Mouse (Mus musculus) ovary, postnatal 36 days (tissue): ENCODE data around the gene Cdkal1.

Source experiments
- DNase-seq: peaks from one replicate; pipeline ENCODE4 v3.0.0; 2022; ENCODE audit warnings: low spot score, mixed read lengths

Gene Cdkal1

GRCm38 (mm10) chr13:29627438-29628124 is 227.9 kb downstream of the Cdkal1 start:
- peak; percentile 62 for DNase-seq

- no peak for DNase-seq
Measured at GRCm38 (mm10) chr13:29624929-29625328, 230.5 kb downstream of the Cdkal1 start.

GRCm38 (mm10) chr13:29623636-29624239 is 231.7 kb downstream of the Cdkal1 start:
- no peak for DNase-seq

- DNase-seq, result no peak
Measured at GRCm38 (mm10) chr13:29621881-29622280, 233.6 kb downstream of the Cdkal1 start.

- DNase-seq, result no peak
Measured at GRCm38 (mm10) chr13:29621363-29621762, 234.1 kb downstream of the Cdkal1 start.

GRCm38 (mm10) chr13:29620826-29621225 is 234.6 kb downstream of the Cdkal1 start:
- no peak for DNase-seq

GRCm38 (mm10) chr13:29616654-29617171 is 238.8 kb downstream of the Cdkal1 start:
- DNase-seq, result no peak

GRCm38 (mm10) chr13:29615987-29616386 is 239.5 kb downstream of the Cdkal1 start:
- no peak for DNase-seq

GRCm38 (mm10) chr13:29615081-29615480 is 240.4 kb downstream of the Cdkal1 start:
- DNase-seq, result no peak

GRCm38 (mm10) chr13:29610051-29610931 is 245.2 kb downstream of the Cdkal1 start:
- no peak for DNase-seq

GRCm38 (mm10) chr13:29609441-29609840 is 246.0 kb downstream of the Cdkal1 start:
- DNase-seq, result no peak

- peak; percentile 75 for DNase-seq
Measured at GRCm38 (mm10) chr13:29604241-29604640, 251.2 kb downstream of the Cdkal1 start.

GRCm38 (mm10) chr13:29603597-29603996 is 251.9 kb downstream of the Cdkal1 start:
- no peak for DNase-seq

GRCm38 (mm10) chr13:29601033-29601432 is 254.4 kb downstream of the Cdkal1 start:
- DNase-seq, result no peak

- DNase-seq, result no peak
Measured at GRCm38 (mm10) chr13:29599646-29600045, 255.8 kb downstream of the Cdkal1 start.

- DNase-seq, result no peak
Measured at GRCm38 (mm10) chr13:29596735-29597134, 258.7 kb downstream of the Cdkal1 start.

- DNase-seq, result no peak
Measured at GRCm38 (mm10) chr13:29593096-29593495, 262.4 kb downstream of the Cdkal1 start.

- no peak for DNase-seq
Measured at GRCm38 (mm10) chr13:29590685-29591084, 264.8 kb downstream of the Cdkal1 start.

GRCm38 (mm10) chr13:29590164-29590563 is 265.3 kb downstream of the Cdkal1 start:
- DNase-seq, result no peak

GRCm38 (mm10) chr13:29588693-29589092 is 266.8 kb downstream of the Cdkal1 start:
- DNase-seq, result no peak

GRCm38 (mm10) chr13:29581762-29582700 is 273.4 kb downstream of the Cdkal1 start:
- DNase-seq, result peak; percentile 24
